Mouse (Mus musculus): Measurements from ENCODE around the gene Vps33b.

GRCm38 (mm10) chr7:80326076-80326475 is 56.6 kb downstream of the Vps33b start:
- no peak for TF ChIP-seq CTCF (IDR thresholded peaks at IDR 0.05; ENCODE audit: borderline replicate concordance, extremely low read depth, insufficient read depth, insufficient read length)
- TF ChIP-seq POLR2A (IDR thresholded peaks at IDR 0.05; ENCODE audit: borderline replicate concordance, extremely low read depth, insufficient read depth, insufficient read length, poor library complexity, severe bottlenecking) = no peak

All from brain, embryonic 14.5 days (tissue).